Mouse (Mus musculus) layer of hippocampus, postnatal 10 days (tissue): ENCODE results near the gene Tom1l2. TPM values are rescaled to one million over a fixed set of nuclear protein-coding genes. Genes with fewer than 3 reads are reported as not detected.
A peak's percentile ranks its signal among the peaks of the same experiment; 100 is the strongest.

Experiments
- DNase-seq, 2 experiments: peaks; one replicate each; pipeline ENCODE4 v3.0.0; 2021; ENCODE audit warnings: low spot score in 2 of 2
- total RNA-seq, 2 experiments: library from RNA; stranded (reverse); gene quantifications; 2 replicates each; pipeline ENCODE4 v1.2.3; 2021

Tom1l2 gene
- total RNA-seq, 2 experiments from 2014 or later, result 112 to 114 TPM

GRCm38 (mm10) chr11:60273273-60273805 lies 79.4 kb downstream of the Tom1l2 start:
- DNase-seq, result no peak

DNA sequence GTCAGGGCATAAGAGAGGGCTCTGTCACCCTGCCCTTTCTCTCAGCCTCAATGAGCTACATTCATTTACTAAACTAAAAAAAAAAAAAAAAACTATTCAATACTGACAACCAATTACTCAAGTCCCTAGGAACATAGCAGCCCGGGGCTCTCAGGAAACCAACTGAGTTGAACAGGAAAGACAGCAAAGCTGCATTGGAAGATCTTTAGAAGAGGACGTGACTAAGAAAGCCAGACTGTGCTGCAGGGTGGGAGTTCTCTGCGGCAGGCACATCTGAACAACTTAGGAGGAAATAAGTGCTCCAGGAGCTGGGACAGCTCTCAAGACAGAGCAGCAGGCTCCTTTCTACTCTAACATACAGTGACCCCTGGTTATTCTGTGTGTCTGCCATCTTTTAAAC lies 84.1 kb downstream of the Tom1l2 start:
- no peak for DNase-seq

DNA sequence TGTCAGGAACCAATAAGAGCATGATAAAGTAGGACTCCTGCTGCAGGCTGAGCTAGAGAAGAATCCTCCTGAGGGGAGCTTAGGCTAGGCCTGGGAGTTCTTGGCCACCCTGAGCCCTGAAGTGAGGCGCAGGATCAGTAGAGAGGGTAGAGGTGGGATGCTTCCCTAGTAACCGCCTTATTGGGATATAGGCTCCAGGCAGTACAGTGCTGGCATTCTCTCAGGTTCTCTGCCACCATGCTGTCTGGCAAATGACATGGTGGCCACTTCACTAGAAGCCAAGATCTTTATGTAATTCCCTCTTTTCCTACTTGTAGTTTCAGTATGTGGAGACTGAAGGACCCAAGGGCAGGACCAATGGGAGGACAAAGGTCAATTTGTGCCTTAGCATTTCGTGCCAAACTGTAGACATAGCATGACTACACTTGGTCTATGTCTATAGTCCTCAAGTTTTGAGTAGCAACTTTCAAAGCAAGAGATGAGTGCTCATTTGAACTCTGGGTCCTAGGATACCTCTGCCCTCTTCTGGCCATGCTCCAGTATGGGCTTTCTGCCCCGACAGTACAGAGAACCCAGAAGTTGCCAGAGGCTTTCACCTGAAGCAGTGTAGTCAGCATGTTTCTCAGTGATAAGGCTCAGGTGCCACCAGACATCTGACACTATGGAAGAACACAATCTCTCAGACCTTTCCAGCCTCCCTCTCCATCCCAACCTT lies 87.3 kb downstream of the Tom1l2 start:
- DNase-seq, result no peak

- no peak for DNase-seq
These were observed 88.1 kb downstream of the Tom1l2 start for GRCm38 (mm10) chr11:60264651-60265050.

DNA sequence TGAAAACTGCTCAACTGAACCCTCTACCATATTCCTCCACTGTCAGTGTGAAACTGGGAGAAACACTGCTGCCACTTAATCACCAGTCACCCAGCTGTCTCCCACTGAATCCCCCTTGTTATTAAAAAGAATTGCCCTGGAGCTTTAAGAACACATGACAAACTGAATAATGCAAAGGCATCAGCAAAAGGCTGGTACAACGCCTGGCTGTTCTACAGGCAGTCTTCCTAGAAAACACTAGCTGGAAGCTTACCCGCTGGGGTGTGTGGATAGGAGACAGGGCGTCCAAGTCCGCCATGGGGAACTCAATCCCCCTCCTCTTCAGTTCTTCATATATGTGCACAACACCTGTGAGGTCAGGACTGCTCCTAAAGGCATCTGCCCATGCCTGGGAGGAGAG lies 90.3 kb downstream of the Tom1l2 start:
- no peak for DNase-seq

DNA sequence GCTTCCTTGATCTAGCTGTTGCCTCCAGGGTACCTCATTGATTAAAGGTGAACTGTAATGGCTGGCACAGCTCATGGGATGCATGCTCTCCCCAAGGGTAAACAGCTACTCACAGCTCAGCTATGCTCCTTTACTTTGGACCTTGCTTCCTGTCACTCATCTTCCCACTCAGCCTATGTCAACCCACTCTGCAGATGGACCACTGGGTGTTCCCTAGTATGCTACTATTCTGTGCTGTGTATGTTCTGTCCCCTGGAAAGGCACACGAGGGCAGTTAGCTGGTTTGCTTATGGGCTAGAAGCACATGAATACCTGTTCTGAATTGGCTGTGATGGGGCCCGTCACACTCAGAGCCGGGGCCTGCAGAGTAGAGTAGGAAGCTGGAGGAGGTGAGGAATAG lies 92.0 kb downstream of the Tom1l2 start:
- no peak for DNase-seq

- DNase-seq, result no peak
These were observed 95.0 kb downstream of the Tom1l2 start for GRCm38 (mm10) chr11:60257696-60258095.

GRCm38 (mm10) chr11:60256713-60257112 lies 96.0 kb downstream of the Tom1l2 start:
- no peak for DNase-seq

- DNase-seq, result peak; percentile 73 to 77
These were observed 96.5 kb downstream of the Tom1l2 start for GRCm38 (mm10) chr11:60256176-60256681.

GRCm38 (mm10) chr11:60255639-60256038 lies 97.1 kb downstream of the Tom1l2 start:
- DNase-seq, result no peak

- DNase-seq, result no peak
These were observed 97.5 kb downstream of the Tom1l2 start for GRCm38 (mm10) chr11:60255181-60255580.

GRCm38 (mm10) chr11:60254308-60254707 lies 98.4 kb downstream of the Tom1l2 start:
- no peak for DNase-seq

- no peak for DNase-seq
These were observed 99.2 kb downstream of the Tom1l2 start for GRCm38 (mm10) chr11:60253546-60253945.

DNA sequence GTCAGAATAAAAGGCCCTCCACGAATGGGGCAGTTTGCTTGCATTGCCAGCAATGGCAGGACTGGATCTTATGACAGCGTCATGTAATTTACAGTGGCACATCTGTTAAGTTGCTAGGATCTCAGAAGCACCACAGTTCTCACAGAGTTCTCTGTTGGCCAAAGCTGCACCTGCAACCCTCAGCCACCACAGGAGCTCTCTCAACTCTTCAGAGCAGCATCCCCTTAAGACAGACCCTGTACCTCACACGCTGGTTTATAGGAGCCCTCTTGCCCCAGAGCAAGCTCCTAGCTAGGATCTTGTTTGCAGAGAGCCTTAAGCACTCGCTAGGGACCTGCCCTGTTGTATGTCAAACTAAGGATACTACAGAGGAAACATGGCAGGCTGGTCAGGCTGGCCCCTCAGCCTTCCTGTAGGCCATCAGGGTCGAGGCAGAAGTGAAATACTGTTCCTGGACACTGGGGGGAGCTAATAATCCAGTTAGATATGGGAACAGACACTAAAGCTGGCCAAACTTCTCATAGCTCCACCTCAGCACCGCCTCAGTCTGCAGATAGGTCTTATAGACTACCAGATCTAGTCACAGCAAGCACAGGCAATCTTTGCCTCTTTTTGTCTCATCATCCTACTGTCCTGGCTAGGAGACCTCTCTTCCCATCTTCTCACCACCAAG lies 101.6 kb downstream of the Tom1l2 start:
- peak; percentile 53 to 55 for DNase-seq

DNA sequence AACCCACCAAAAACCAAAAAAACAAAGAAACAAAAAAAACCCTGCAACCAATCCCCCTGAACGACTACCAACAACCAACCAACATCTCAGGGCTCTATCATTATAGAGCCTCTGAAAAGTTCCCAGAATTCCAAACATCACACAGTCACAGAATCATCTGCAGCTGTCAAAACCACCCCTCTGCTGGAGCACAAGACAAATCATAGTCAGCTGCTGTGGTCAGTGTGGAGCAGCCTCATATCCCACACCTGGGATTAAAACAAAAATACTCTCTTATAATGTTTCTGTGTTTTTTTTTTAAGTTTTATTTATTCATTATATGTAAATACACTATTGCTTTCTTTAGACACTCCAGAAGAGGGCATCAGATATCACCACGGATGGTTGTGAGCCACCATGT lies 102.8 kb downstream of the Tom1l2 start:
- DNase-seq, result no peak

DNA sequence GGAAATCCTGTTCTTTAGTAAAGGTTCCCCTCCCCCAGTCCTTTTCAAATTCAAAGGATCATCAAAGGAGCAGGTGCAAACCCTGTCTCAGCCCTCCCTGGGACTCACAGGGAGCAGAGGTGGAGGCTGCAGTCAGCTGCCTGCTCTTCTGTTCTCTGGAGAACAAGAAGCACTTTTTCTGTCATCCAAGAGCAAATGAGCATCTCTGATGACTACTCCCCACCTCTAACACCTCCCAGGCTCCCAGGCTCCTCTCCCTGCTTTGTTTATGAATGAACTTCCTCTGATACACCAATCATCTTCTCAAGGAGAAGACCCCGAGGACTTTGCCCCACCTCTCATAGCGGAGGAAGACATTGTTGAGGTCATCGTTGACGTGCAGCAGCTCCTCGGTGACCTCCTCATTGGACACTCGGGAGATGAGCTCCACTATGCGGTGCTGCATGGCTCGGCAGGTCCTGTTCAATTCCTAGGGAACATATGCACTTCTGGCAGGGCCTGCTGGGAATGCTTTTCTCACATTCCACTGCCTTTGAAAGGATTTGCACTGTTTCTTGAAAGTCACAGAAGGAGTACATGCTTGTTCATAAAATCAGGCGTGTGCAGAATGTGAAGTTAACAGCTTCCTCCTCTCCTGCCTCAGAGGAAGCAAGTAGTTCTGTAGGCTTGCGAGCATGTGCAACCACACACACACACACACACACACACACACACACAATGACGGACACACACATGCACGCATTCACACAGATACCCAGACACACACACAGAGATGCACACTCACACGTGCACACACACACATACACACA lies 103.9 kb downstream of the Tom1l2 start:
- no peak for DNase-seq

DNA sequence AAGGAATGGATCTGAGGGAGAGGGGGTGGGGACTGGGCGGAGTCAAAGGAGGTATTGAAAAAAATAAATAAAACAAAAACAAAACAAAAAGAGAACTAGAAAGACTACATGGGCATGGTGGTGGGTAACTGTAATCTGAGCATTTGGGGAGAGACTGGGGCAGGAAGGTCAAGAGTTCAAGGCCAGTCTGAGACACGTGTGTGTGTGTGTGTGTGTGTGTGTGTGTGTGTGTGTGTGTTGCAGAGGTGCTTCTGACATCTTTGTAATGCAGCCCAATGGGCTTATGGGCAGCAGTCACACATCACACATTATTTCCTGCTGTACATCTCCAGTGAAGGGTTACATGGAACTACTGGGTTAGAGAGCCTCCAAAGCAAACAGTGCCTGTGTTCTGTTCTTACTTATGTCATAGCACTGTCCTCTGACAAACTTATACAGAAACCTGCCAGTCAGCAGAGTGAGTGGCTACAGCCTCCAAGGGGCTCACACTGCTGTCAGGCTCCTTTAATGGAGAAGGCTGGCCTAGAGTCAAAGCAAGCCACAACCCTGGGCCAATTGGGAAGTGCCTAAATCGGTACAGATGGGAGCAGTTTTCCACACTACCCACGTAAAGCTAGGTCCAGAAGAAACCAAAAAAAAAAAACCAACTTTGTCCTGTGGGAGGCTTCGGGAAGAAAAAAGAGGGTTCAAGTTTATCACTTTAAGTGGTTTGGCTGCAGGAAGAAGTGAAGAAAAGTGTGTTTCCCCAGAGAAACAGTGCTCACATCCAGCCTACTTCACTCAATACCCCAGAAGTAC lies 104.8 kb downstream of the Tom1l2 start:
- no peak for DNase-seq

DNA sequence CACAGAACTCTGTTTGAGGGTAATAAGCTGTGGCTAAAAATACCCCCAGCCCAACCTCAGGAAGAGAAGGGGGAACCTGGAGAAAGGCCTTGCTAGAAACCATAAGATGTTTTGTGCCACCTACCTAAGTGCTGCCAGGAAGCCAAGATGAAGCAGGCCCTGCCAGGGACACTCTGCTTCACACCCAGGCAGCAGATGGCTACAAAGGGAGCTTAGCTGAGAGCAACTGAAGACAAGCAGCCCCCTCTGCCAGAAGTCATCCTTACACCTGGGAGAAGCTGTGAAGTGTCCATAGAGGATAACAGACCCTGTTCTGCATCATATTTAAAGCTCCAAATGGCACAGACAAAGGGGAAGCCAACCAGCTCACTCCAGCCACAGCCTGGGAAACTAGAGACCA lies 106.6 kb downstream of the Tom1l2 start:
- DNase-seq, result no peak

GRCm38 (mm10) chr11:60244503-60245143 lies 108.1 kb downstream of the Tom1l2 start:
- no peak for DNase-seq

GRCm38 (mm10) chr11:60240509-60240908 lies 112.2 kb downstream of the Tom1l2 start:
- DNase-seq, result no peak
